Mouse (Mus musculus) myocyte (in vitro differentiated cells): ENCODE measurements at regions not wholly inside any gene's neighbourhood (a gene's known extent, or its start where the extent isn't known, plus 50 kb on each side); places are given as distances from the start of the nearest gene placed in this dataset.

Experiments used
- H3K27me3 ChIP-seq: one replicate; pipeline ENCODE4 v1.6.1; 2011; ENCODE audit not compliant: control insufficient read depth, insufficient read depth, insufficient read length
- H3K36me3 ChIP-seq: one replicate; pipeline ENCODE4 v1.6.1; 2011; ENCODE audit not compliant: control insufficient read depth, insufficient read depth
- H3K4me2 ChIP-seq: one replicate; pipeline ENCODE4 v1.6.1; 2011; ENCODE audit warnings: low read depth, control low read depth
- H3K4me3 ChIP-seq: one replicate; pipeline ENCODE4 v1.5.1; 2011; ENCODE audit warnings: mild to moderate bottlenecking, control low read depth, moderate library complexity
- H3K79me2 ChIP-seq: one replicate; pipeline ENCODE4 v1.6.1; 2011; ENCODE audit not compliant: control insufficient read depth, insufficient read depth
- H3ac ChIP-seq: one replicate; pipeline ENCODE4 v1.6.1; 2011; ENCODE audit not compliant: control insufficient read depth, insufficient read length
- CEBPB ChIP-seq: IDR thresholded peaks from 2 replicates; pipeline ENCODE4 v1.6.1; 2011; ENCODE audit warnings: mild to moderate bottlenecking, moderate library complexity; ENCODE audit not compliant: poor library complexity, insufficient read depth, severe bottlenecking
- E2F4 ChIP-seq: IDR thresholded peaks from one replicate; pipeline ENCODE4 v1.6.1; 2011; ENCODE audit warnings: mild to moderate bottlenecking, control low read depth, moderate library complexity; ENCODE audit not compliant: insufficient read depth
- MAX ChIP-seq: IDR thresholded peaks from one replicate; pipeline ENCODE4 v1.6.1; 2011; ENCODE audit warnings: low read depth, mild to moderate bottlenecking, control low read depth
- MYOD1 ChIP-seq, 3 experiments: IDR thresholded peaks; one replicate each; pipeline ENCODE4 v1.6.1; 2011; ENCODE audit warnings: control low read depth in 2 of 3, low read depth in 2 of 3, mild to moderate bottlenecking in 2 of 3, moderate library complexity in 1 of 3; ENCODE audit not compliant: insufficient read length in 2 of 3, control insufficient read depth in 1 of 3
- MYOG ChIP-seq, 3 experiments: IDR thresholded peaks; one replicate each; pipeline ENCODE4 v1.6.1; 2011; ENCODE audit warnings: control low read depth in 2 of 3, low read depth in 2 of 3, mild to moderate bottlenecking in 2 of 3; ENCODE audit not compliant: insufficient read length in 2 of 3, control insufficient read depth in 1 of 3, insufficient read depth in 1 of 3
- POLR2A ChIP-seq: IDR thresholded peaks from one replicate; pipeline ENCODE4 v1.6.1; 2011; ENCODE audit warnings: low read depth, mild to moderate bottlenecking, control low read depth, moderate library complexity; ENCODE audit not compliant: insufficient read length
- POLR2AphosphoS2 ChIP-seq: IDR thresholded peaks from one replicate; pipeline ENCODE4 v1.6.1; 2011; ENCODE audit warnings: low read depth, control low read depth; ENCODE audit not compliant: insufficient read length
- REST ChIP-seq: IDR thresholded peaks from one replicate; pipeline ENCODE4 v1.6.1; 2011; ENCODE audit warnings: mild to moderate bottlenecking, control low read depth, moderate library complexity; ENCODE audit not compliant: insufficient read depth, insufficient read length
- SRF ChIP-seq: IDR thresholded peaks from one replicate; pipeline ENCODE4 v1.6.1; 2011; ENCODE audit warnings: low read depth; ENCODE audit not compliant: control insufficient read depth, insufficient read length
- TCF12 ChIP-seq: IDR thresholded peaks from one replicate; pipeline ENCODE4 v1.6.1; 2011; ENCODE audit warnings: mild to moderate bottlenecking, control low read depth; ENCODE audit not compliant: poor library complexity, insufficient read depth, severe bottlenecking
- TCF3 ChIP-seq: IDR thresholded peaks from one replicate; pipeline ENCODE4 v1.6.1; 2011; ENCODE audit warnings: low read depth, control low read depth; ENCODE audit not compliant: insufficient read length
- USF1 ChIP-seq: IDR thresholded peaks from one replicate; pipeline ENCODE4 v1.6.1; 2011; ENCODE audit warnings: low read depth, mild to moderate bottlenecking, control low read depth, moderate library complexity

GRCm38 (mm10) chr15:85645971-85646638 lies 63.8 kb upstream of the Wnt7b start:
- Histone ChIP-seq H3ac (peak overlapping the region; percentile 33), H3K27me3 (no peaks in the 10 kb centered on the region), H3K4me3 (peak overlapping the region; percentile 36), H3K4me2 (peak overlapping the region; percentile 85), H3K36me3 (no peaks in the 10 kb centered on the region), H3K79me2 (no peaks in the 10 kb centered on the region)
- TF ChIP-seq POLR2AphosphoS2: peak; percentile 34
- TF ChIP-seq SRF: no peak
- TF ChIP-seq E2F4: no peak

DNA sequence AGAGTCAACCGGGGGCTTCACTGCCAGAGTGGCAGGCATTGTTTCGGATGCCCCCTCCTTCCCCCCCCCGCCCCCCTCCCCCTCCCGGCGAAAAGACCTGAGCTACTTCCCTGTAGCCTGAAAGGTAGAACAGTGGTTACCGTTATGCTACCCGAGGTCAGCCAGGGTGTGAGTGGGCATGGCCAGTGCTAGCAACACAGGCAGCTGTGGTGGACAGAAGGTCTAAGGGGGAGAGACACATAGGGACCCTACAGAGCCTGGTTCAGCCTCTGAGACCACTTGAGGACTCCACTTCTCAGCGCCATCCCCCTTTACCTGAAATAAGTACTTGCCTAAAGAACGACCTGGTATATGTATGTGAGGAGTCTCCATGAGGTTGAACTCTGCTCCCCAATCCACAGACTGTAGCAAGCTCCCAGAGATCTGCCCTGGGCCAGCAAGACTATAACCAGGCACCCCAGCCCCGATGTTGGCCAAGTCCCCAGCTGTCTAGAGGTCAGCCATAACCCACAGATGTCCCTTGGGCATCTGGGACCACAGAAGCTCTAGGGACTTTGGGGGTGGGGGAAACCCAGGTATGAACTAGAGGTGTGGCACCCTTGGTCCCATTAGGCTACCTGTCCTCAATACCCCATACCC lies 64.5 kb upstream of the Wnt7b start:
- no peaks in the 10 kb centered on the region for H3K27me3 ChIP-seq
- H3K79me2 ChIP-seq: no peaks in the 10 kb centered on the region
- H3ac ChIP-seq: no peak overlapping the region
- no peak for TF ChIP-seq E2F4
- no peak for TF ChIP-seq MAX
- TF ChIP-seq SRF: no peak
- no peak for TF ChIP-seq USF1
- no peak for TF ChIP-seq POLR2AphosphoS2
- no peak for TF ChIP-seq MYOG (IDR thresholded peaks at IDR 0.05; ENCODE audit: control insufficient read depth in 1 of 3, insufficient read depth in 1 of 3, insufficient read length in 2 of 3, low read depth in 2 of 3)
- TF ChIP-seq POLR2A: no peak
- TF ChIP-seq TCF3: no peak
- TF ChIP-seq TCF12: no peak
- TF ChIP-seq REST: no peak
- TF ChIP-seq MYOD1 (IDR thresholded peaks at IDR 0.05; ENCODE audit: control insufficient read depth in 1 of 3, insufficient read length in 2 of 3, low read depth in 2 of 3): no peak
- TF ChIP-seq CEBPB: no peak
- peak overlapping the region; percentile 36 for H3K4me3 ChIP-seq
- no peaks in the 10 kb centered on the region for H3K36me3 ChIP-seq
- H3K4me2 ChIP-seq: peak overlapping the region; percentile 85

DNA sequence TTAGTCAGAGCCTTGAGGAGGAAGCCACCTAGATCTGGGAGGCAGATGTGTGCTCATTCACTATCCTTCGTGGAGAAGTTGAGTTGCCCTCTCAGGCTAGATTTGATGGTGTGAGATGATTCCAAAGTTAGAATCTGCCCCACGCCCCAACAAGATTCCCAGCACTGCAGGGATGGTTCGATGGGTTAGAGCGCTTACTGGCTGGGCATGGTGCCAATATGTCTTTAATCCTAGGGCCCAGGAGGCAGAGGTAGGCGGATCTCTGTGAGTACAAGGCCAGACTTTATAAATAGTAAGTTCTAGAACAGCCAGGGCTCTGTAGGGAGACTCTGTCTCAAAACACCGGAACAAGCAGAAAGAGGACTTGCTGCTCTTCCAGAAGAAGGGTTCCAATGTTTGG lies 65.3 kb upstream of the Wnt7b start:
- Histone ChIP-seq H3K27me3 (no peaks in the 10 kb centered on the region), H3K79me2 (no peaks in the 10 kb centered on the region), H3K36me3 (no peaks in the 10 kb centered on the region), H3K4me3 (no peak overlapping the region), H3ac (no peak overlapping the region), H3K4me2 (peak overlapping the region; percentile 85)
- TF ChIP-seq MYOD1 (IDR thresholded peaks at IDR 0.05; ENCODE audit: control insufficient read depth in 1 of 3, insufficient read length in 2 of 3, low read depth in 2 of 3): no peak

DNA sequence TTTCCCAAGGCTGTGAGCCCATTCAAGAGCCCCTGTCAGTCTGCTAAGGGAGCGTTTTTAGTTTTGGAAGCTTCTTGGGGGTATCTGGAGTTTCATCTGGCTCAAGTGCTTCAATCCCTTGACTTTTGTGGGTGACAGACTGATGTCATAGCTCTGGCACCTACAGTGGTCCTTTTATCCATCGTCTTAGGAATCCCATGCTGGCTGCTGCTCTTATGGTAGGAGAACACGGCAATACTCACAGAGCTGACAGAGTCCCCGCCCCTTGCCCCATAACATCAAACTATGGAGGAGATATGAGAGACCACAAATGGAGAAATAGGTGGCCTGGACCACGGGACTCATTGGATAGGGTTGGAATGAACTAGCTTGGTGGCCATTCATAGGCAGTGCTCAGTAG lies 68.0 kb upstream of the Wnt7b start:
- Histone ChIP-seq H3K27me3 (no peaks in the 10 kb centered on the region), H3ac (no peak overlapping the region), H3K79me2 (peaks cover 11% of the 10 kb centered on the region), H3K4me2 (no peak overlapping the region), H3K36me3 (no peaks in the 10 kb centered on the region), H3K4me3 (no peak overlapping the region)
- TF ChIP-seq USF1 (no peak), TCF3 (no peak), POLR2AphosphoS2 (no peak), TCF12 (no peak), REST (no peak), E2F4 (no peak), MYOD1 (IDR thresholded peaks at IDR 0.05; ENCODE audit: control insufficient read depth in 1 of 3, insufficient read length in 2 of 3, low read depth in 2 of 3) (no peak), CEBPB (no peak), POLR2A (no peak), MYOG (IDR thresholded peaks at IDR 0.05; ENCODE audit: control insufficient read depth in 1 of 3, insufficient read depth in 1 of 3, insufficient read length in 2 of 3, low read depth in 2 of 3) (no peak), SRF (no peak), MAX (no peak)

DNA sequence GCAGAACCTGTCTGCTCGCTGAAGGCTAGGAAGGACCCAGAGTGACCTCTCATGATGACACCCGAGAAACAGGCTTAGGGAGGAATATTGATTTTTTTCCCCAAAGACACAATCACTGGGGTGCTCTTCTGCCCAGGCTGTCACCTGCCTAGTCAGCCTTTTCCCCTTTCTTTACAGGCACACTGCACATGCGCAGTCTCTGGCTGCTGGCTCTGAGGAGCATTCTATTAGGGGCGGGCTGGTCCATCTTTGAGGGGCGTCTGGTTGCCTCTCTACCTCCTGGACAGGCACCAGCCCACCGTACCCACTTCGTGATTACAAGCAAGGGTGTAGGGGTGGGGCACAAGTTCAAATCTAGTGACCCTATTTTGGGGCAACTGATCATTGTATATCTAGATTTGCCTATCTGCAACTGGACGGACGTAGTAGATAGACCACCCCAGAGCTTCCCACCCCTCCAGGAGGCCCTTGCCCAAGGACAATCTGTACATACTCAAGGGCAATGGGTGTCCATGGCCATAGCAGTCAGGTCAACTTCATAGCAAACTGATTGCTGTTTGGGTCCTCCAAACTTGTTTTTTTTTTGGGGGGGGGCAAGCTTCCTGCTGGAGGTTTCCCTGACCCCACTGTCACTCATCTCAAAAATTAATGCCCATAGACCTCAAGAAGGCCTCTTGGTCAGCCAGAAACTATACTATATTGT lies 69.6 kb upstream of the Wnt7b start:
- TF ChIP-seq E2F4: no peak
- Histone ChIP-seq H3K4me2 (no peak overlapping the region), H3K79me2 (peaks cover 27% of the 10 kb centered on the region), H3K27me3 (no peaks in the 10 kb centered on the region), H3K4me3 (no peak overlapping the region), H3K36me3 (no peaks in the 10 kb centered on the region), H3ac (no peak overlapping the region)
